Mouse (Mus musculus): ENCODE measurements around the gene Vmn1r148.
"Not testable (repeated sequence)": the region's sequence is repeated elsewhere in the genome, so short reads cannot be mapped to it uniquely, and the experiment has no call there.

GRCm38 (mm10) chr7:22370939-22371338 lies 42.4 kb upstream of the Vmn1r148 start, which contains the start of gene Gm8660:
- TF ChIP-seq POLR2A (IDR thresholded peaks at IDR 0.05; ENCODE audit: insufficient read depth, low read length); CTCF (IDR thresholded peaks at IDR 0.05; ENCODE audit: low read depth, low read length): not testable (repeated sequence)
